Mouse (Mus musculus): ENCODE data around the gene Dnajc3. TPM values are rescaled to one million over a fixed set of nuclear protein-coding genes. Genes with fewer than 3 reads are reported as not detected.

Dnajc3 gene
- polyA plus RNA-seq, 2 experiments = 12.7 to 29.7 TPM

GRCm38 (mm10) chr14:118930777-118931176 is 7.0 kb upstream of the Dnajc3 start:
- no peak overlapping the region for H3K4me2 ChIP-seq (ENCODE audit: low read depth)
- WGBS (ENCODE audit: insufficient replicate concordance) = 56% methylated on average over 2 of the region's 2 CpGs
- TF ChIP-seq EP300 (IDR thresholded peaks at IDR 0.05; ENCODE audit: low read depth) (no peak), CTCF (IDR thresholded peaks at IDR 0.05; ENCODE audit: low read depth) (no peak)
- ATAC-seq (ENCODE audit: insufficient read depth) (no peak), DNase-seq (ENCODE audit: low read depth in 3 of 3, low spot score in 3 of 3) (no peak)
- no peak overlapping the region for H3K27ac ChIP-seq
- no peaks in the 10 kb centered on the region for H3K9me3 ChIP-seq (ENCODE audit: control insufficient read depth, low read length)
- H3K27me3 ChIP-seq (ENCODE audit: control insufficient read depth, insufficient read depth, low read length) = peaks cover 7% of the 10 kb centered on the region
- H3K4me1 ChIP-seq (replicated peaks; ENCODE audit: control insufficient read depth in 2 of 2, insufficient read depth in 2 of 2, low read length in 1 of 2) = peaks cover 0 to 7% of the 10 kb centered on the region in 2 experiments; a peak in 2 of 4 replicates
- no peak overlapping the region for H3K9ac ChIP-seq (replicated peaks)
- no peak overlapping the region for H3K4me3 ChIP-seq (ENCODE audit: insufficient read depth in 1 of 2, low read depth in 2 of 2, low read length in 2 of 2)
- no peaks in the 10 kb centered on the region for H3K36me3 ChIP-seq (replicated peaks; ENCODE audit: control insufficient read depth, insufficient read depth, low read depth)

GRCm38 (mm10) chr14:118931181-118931580 is 6.6 kb upstream of the Dnajc3 start:
- H3K27me3 ChIP-seq (ENCODE audit: control insufficient read depth, insufficient read depth, low read length) = peaks cover 3% of the 10 kb centered on the region
- no peak overlapping the region for H3K4me3 ChIP-seq (ENCODE audit: insufficient read depth in 1 of 2, low read depth in 2 of 2, low read length in 2 of 2)
- H3K27ac ChIP-seq = no peak overlapping the region
- ATAC-seq (ENCODE audit: insufficient read depth) = no peak
- peaks cover 0 to 7% of the 10 kb centered on the region in 2 experiments; a peak in 2 of 4 replicates for H3K4me1 ChIP-seq (replicated peaks; ENCODE audit: control insufficient read depth in 2 of 2, insufficient read depth in 2 of 2, low read length in 1 of 2)
- no peak for DNase-seq (ENCODE audit: low read depth in 3 of 3, low spot score in 3 of 3)
- no peaks in the 10 kb centered on the region for H3K36me3 ChIP-seq (replicated peaks; ENCODE audit: control insufficient read depth, insufficient read depth, low read depth)
- TF ChIP-seq EP300 (IDR thresholded peaks at IDR 0.05; ENCODE audit: low read depth) = no peak
- no peak for TF ChIP-seq CTCF (IDR thresholded peaks at IDR 0.05; ENCODE audit: low read depth)
- WGBS (ENCODE audit: insufficient replicate concordance) = 48% methylated on average over 2 of the region's 2 CpGs
- no peak overlapping the region for H3K9ac ChIP-seq (replicated peaks)
- no peak overlapping the region for H3K4me2 ChIP-seq (ENCODE audit: low read depth)
- H3K9me3 ChIP-seq (ENCODE audit: control insufficient read depth, low read length) = no peaks in the 10 kb centered on the region

- no peak overlapping the region for H3K9ac ChIP-seq (replicated peaks)
- no peaks in the 10 kb centered on the region; the same call in 1 of the 2 replicates for H3K27me3 ChIP-seq (ENCODE audit: control insufficient read depth, insufficient read depth, low read length)
- ATAC-seq (ENCODE audit: insufficient read depth) (no peak), DNase-seq (ENCODE audit: low read depth in 3 of 3, low spot score in 3 of 3) (no peak)
- no peaks in the 10 kb centered on the region for H3K9me3 ChIP-seq (ENCODE audit: control insufficient read depth, low read length)
- H3K4me3 ChIP-seq (ENCODE audit: insufficient read depth in 1 of 2, low read depth in 2 of 2, low read length in 2 of 2) = no peak overlapping the region
- H3K4me2 ChIP-seq (ENCODE audit: low read depth) = no peak overlapping the region
- no peaks in the 10 kb centered on the region for H3K36me3 ChIP-seq (replicated peaks; ENCODE audit: control insufficient read depth, insufficient read depth, low read depth)
- WGBS (ENCODE audit: insufficient replicate concordance) = 47% methylated on average over 8 of the region's 8 CpGs
- H3K27ac ChIP-seq = no peak overlapping the region
- TF ChIP-seq CTCF (IDR thresholded peaks at IDR 0.05; ENCODE audit: low read depth) (no peak), EP300 (IDR thresholded peaks at IDR 0.05; ENCODE audit: low read depth) (no peak)
- peaks cover 0 to 10% of the 10 kb centered on the region in 2 experiments; a peak in 2 of 4 replicates for H3K4me1 ChIP-seq (replicated peaks; ENCODE audit: control insufficient read depth in 2 of 2, insufficient read depth in 2 of 2, low read length in 1 of 2)
Observed at GRCm38 (mm10) chr14:118932956-118933355, 4.8 kb upstream of the Dnajc3 start.

- H3K36me3 ChIP-seq (replicated peaks; ENCODE audit: control insufficient read depth, insufficient read depth, low read depth) = no peaks in the 10 kb centered on the region
- H3K4me1 ChIP-seq (replicated peaks; ENCODE audit: control insufficient read depth in 2 of 2, insufficient read depth in 2 of 2, low read length in 1 of 2) = peaks cover 7 to 10% of the 10 kb centered on the region in 2 experiments
- 70% methylated on average over 9 of the region's 9 CpGs for WGBS (ENCODE audit: insufficient replicate concordance)
- no peaks in the 10 kb centered on the region for H3K9me3 ChIP-seq (ENCODE audit: control insufficient read depth, low read length)
- H3K4me2 ChIP-seq (ENCODE audit: low read depth) = no peak overlapping the region
- ATAC-seq (ENCODE audit: insufficient read depth) (no peak), DNase-seq (ENCODE audit: low read depth in 3 of 3, low spot score in 3 of 3) (no peak)
- H3K27ac ChIP-seq = no peak overlapping the region
- H3K9ac ChIP-seq (replicated peaks) = no peak overlapping the region
- no peaks in the 10 kb centered on the region; the same call in 1 of the 2 replicates for H3K27me3 ChIP-seq (ENCODE audit: control insufficient read depth, insufficient read depth, low read length)
- TF ChIP-seq EP300 (IDR thresholded peaks at IDR 0.05; ENCODE audit: low read depth) (no peak), CTCF (IDR thresholded peaks at IDR 0.05; ENCODE audit: low read depth) (no peak)
- no peak overlapping the region for H3K4me3 ChIP-seq (ENCODE audit: insufficient read depth in 1 of 2, low read depth in 2 of 2, low read length in 2 of 2)
Observed at GRCm38 (mm10) chr14:118934686-118935085, 3.1 kb upstream of the Dnajc3 start.

- H3K9me3 ChIP-seq (ENCODE audit: control insufficient read depth, low read length) = no peaks in the 10 kb centered on the region
- DNase-seq (ENCODE audit: low read depth in 3 of 3, low spot score in 3 of 3) (no peak), ATAC-seq (ENCODE audit: insufficient read depth) (no peak)
- WGBS (ENCODE audit: insufficient replicate concordance) = 62% methylated on average over 3 of the region's 3 CpGs
- no peak overlapping the region for H3K4me3 ChIP-seq (ENCODE audit: insufficient read depth in 1 of 2, low read depth in 2 of 2, low read length in 2 of 2)
- TF ChIP-seq CTCF (IDR thresholded peaks at IDR 0.05; ENCODE audit: low read depth) (no peak), EP300 (IDR thresholded peaks at IDR 0.05; ENCODE audit: low read depth) (no peak)
- H3K4me2 ChIP-seq (ENCODE audit: low read depth) = peak overlapping the region; percentile 85
- H3K4me1 ChIP-seq (replicated peaks; ENCODE audit: control insufficient read depth in 2 of 2, insufficient read depth in 2 of 2, low read length in 1 of 2) = peaks cover 7 to 10% of the 10 kb centered on the region in 2 experiments
- H3K9ac ChIP-seq (replicated peaks) = no peak overlapping the region
- no peaks in the 10 kb centered on the region for H3K36me3 ChIP-seq (replicated peaks; ENCODE audit: control insufficient read depth, insufficient read depth, low read depth)
- H3K27me3 ChIP-seq (ENCODE audit: control insufficient read depth, insufficient read depth, low read length) = no peaks in the 10 kb centered on the region; the same call in 1 of the 2 replicates
- no peak overlapping the region for H3K27ac ChIP-seq
Observed at GRCm38 (mm10) chr14:118936236-118936635, 1.5 kb upstream of the Dnajc3 start.
